Mouse (Mus musculus) adrenal gland, postnatal 14 days (tissue): ENCODE data around the gene Haao. TPM values are rescaled to one million over a fixed set of nuclear protein-coding genes. Genes with fewer than 3 reads are reported as not detected.
"Not testable (repeated sequence)": the region's sequence is repeated elsewhere in the genome, so short reads cannot be mapped to it uniquely, and the experiment has no call there.

Experiments
- DNase-seq: peaks from one replicate; pipeline ENCODE4 v3.0.0; 2021; ENCODE audit warnings: mixed read lengths
- total RNA-seq: library from RNA; stranded (reverse); gene quantifications from 2 replicates; pipeline ENCODE4 v1.2.3, GENCODE M21; 2021

Gene Haao
- total RNA-seq, 1 experiment from 2014 or later: 27.0 TPM

GRCm38 (mm10) chr17:83865366-83865765 lies 17.6 kb upstream of the Haao start:
- DNase-seq: no peak

GRCm38 (mm10) chr17:83862134-83862881 lies 14.5 kb upstream of the Haao start:
- DNase-seq: peak; percentile 77

GRCm38 (mm10) chr17:83861444-83862133 lies 13.8 kb upstream of the Haao start:
- peak; percentile 95 for DNase-seq

GRCm38 (mm10) chr17:83860968-83861367 lies 13.2 kb upstream of the Haao start:
- DNase-seq: not testable (repeated sequence)

GRCm38 (mm10) chr17:83860224-83860623 lies 12.5 kb upstream of the Haao start:
- no peak for DNase-seq

- DNase-seq: no peak
Measured at GRCm38 (mm10) chr17:83859639-83860038, 11.9 kb upstream of the Haao start.

GRCm38 (mm10) chr17:83858413-83858812 lies 10.7 kb upstream of the Haao start:
- DNase-seq: no peak

- peak; percentile 81 for DNase-seq
Measured at GRCm38 (mm10) chr17:83854284-83854918, 6.6 kb upstream of the Haao start.

- DNase-seq: no peak
Measured at GRCm38 (mm10) chr17:83853831-83854230, 6.1 kb upstream of the Haao start.

- no peak for DNase-seq
Measured at GRCm38 (mm10) chr17:83850864-83851263, 3.1 kb upstream of the Haao start.

GRCm38 (mm10) chr17:83850458-83850857 lies 2.7 kb upstream of the Haao start:
- peak; percentile 90 for DNase-seq

GRCm38 (mm10) chr17:83849717-83850116 lies 2.0 kb upstream of the Haao start:
- no peak for DNase-seq

- no peak for DNase-seq
Measured at GRCm38 (mm10) chr17:83849081-83849675, 1.4 kb upstream of the Haao start.

GRCm38 (mm10) chr17:83848482-83848881 lies 719 bp upstream of the Haao start:
- no peak for DNase-seq

GRCm38 (mm10) chr17:83847100-83847499 lies 663 bp downstream of the Haao start:
- no peak for DNase-seq

GRCm38 (mm10) chr17:83846301-83847021 lies 1.3 kb downstream of the Haao start:
- no peak for DNase-seq

GRCm38 (mm10) chr17:83845538-83845937 lies 2.2 kb downstream of the Haao start:
- DNase-seq: no peak

GRCm38 (mm10) chr17:83843780-83844179 lies 4.0 kb downstream of the Haao start:
- DNase-seq: no peak

GRCm38 (mm10) chr17:83841011-83841410 lies 6.8 kb downstream of the Haao start:
- no peak for DNase-seq

- no peak for DNase-seq
Measured at GRCm38 (mm10) chr17:83839132-83839531, 8.6 kb downstream of the Haao start.

GRCm38 (mm10) chr17:83837659-83838190 lies 10.0 kb downstream of the Haao start:
- DNase-seq: no peak

GRCm38 (mm10) chr17:83836048-83836447 lies 11.7 kb downstream of the Haao start:
- no peak for DNase-seq
